Mouse (Mus musculus): ENCODE results near the gene Gm3512.
"Not testable (repeated sequence)": the region's sequence is repeated elsewhere in the genome, so short reads cannot be mapped to it uniquely, and the experiment has no call there.

DNA sequence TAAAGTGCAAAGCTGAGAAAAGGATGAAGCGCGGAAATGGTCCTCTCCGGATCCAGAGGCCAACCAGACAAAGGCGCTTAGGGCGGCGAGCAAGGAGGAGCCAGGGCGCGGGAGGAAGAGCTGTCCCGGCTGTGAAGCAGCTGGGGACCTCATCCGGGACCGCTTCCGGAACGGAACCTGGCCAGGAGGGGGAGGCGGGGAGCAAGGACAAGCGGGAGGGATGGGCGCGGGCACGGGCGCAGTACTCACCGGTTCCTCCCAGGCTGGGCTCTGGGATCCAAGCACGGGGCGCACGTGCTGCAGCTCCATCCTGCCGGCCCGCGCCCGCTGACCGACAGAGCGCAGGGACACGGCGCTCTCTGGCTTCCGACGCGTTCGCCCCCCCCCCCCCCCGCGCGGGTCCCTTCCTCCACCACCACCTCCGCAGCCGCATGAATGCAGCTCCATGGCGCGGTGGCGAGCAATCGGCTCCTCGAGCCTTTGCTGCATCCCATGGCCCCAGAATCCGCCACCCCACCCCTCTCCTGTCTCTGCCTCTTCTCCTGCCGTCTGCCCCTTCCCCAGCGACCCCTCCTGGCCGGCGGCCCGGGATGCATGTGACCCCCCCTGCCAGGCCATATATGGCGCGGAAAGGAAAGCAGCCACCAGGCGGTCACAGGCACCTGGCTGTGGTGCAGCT is 69.1 kb downstream of the Gm3512 start:
- not testable (repeated sequence) for TF ChIP-seq CTCF, POLR2A (IDR thresholded peaks at IDR 0.05; ENCODE audit: insufficient read depth, low read depth, low read length)

Data from olfactory bulb, adult 2 months (tissue).